Mouse (Mus musculus): ENCODE data around the gene Hoxd9. TPM values are rescaled to one million over a fixed set of nuclear protein-coding genes. Genes with fewer than 3 reads are reported as not detected.

Gene Hoxd9
- polyA plus RNA-seq, 1 experiment from 2014 or later, result not detected

- Histone ChIP-seq H3K36me3 (ENCODE audit: control insufficient read depth, insufficient read depth, low read length) (no peaks in the 10 kb centered on the region), H3K27ac (ENCODE audit: low read length) (no peak overlapping the region)
These were observed 27.6 kb downstream of the Hoxd9 start for GRCm38 (mm10) chr2:74725171-74725570.

GRCm38 (mm10) chr2:74726551-74726950 is 29.0 kb downstream of the Hoxd9 start, which contains the start of gene Gm28230:
TSS of gene Gm28230 (plus strand) at chr2:74726728.
- Histone ChIP-seq H3K36me3 (ENCODE audit: control insufficient read depth, insufficient read depth, low read length) (no peaks in the 10 kb centered on the region), H3K27ac (ENCODE audit: low read length) (no peak within 1 kb of the TSS), H3K4me3 (ENCODE audit: low read depth, low read length) (0 out of 2 replicates have a peak within 1 kb of the TSS, but pooled peaks have one; percentile 3), H3K4me1 (ENCODE audit: control insufficient read depth, insufficient read depth, low read length) (no peaks in the 10 kb centered on the region; the same call in 1 of the 2 replicates), H3K27me3 (ENCODE audit: control insufficient read depth, insufficient read depth, low read depth, low read length) (peaks cover 90% of the 10 kb centered on the region), H3K9ac (ENCODE audit: low read depth, low read length) (no peak within 1 kb of the TSS), H3K9me3 (replicated peaks; ENCODE audit: control insufficient read depth, low read length, poor library complexity, severe bottlenecking) (no peaks in the 10 kb centered on the region), H3K4me2 (ENCODE audit: low read length) (peak within 1 kb of the TSS; percentile 18)
- no peak for ATAC-seq
- 4% methylated on average over 5 of the region's 5 CpGs for WGBS

More at GRCm38 (mm10) chr2:74725171-74725570, 27.6 kb downstream of the Hoxd9 start:
- 1% methylated on average over 17 of the region's 17 CpGs for WGBS
- H3K9me3 ChIP-seq (replicated peaks; ENCODE audit: control insufficient read depth, low read length, poor library complexity, severe bottlenecking), result no peaks in the 10 kb centered on the region
- H3K4me3 ChIP-seq (ENCODE audit: low read depth, low read length), result no peak overlapping the region
- ATAC-seq, result no peak
- H3K4me1 ChIP-seq (ENCODE audit: control insufficient read depth, insufficient read depth, low read length), result no peaks in the 10 kb centered on the region; the same call in 1 of the 2 replicates
- H3K9ac ChIP-seq (ENCODE audit: low read depth, low read length), result no peak overlapping the region
- peaks cover 91% of the 10 kb centered on the region for H3K27me3 ChIP-seq (ENCODE audit: control insufficient read depth, insufficient read depth, low read depth, low read length)
- H3K4me2 ChIP-seq (ENCODE audit: low read length), result no peak overlapping the region

- 2% methylated on average over 32 of the region's 43 CpGs for WGBS
- peaks cover 89% of the 10 kb centered on the region for H3K27me3 ChIP-seq (ENCODE audit: control insufficient read depth, insufficient read depth, low read depth, low read length)
- peak overlapping the region; percentile 18 for H3K4me2 ChIP-seq (ENCODE audit: low read length)
- H3K9ac ChIP-seq (ENCODE audit: low read depth, low read length), result no peak overlapping the region
- H3K4me3 ChIP-seq (ENCODE audit: low read depth, low read length), result 0 out of 2 replicates have a peak overlapping the region, but pooled peaks have one; percentile 3
- no peak overlapping the region for H3K27ac ChIP-seq (ENCODE audit: low read length)
- no peaks in the 10 kb centered on the region for H3K9me3 ChIP-seq (replicated peaks; ENCODE audit: control insufficient read depth, low read length, poor library complexity, severe bottlenecking)
- no peak for ATAC-seq
- no peaks in the 10 kb centered on the region for H3K36me3 ChIP-seq (ENCODE audit: control insufficient read depth, insufficient read depth, low read length)
- no peaks in the 10 kb centered on the region; the same call in 1 of the 2 replicates for H3K4me1 ChIP-seq (ENCODE audit: control insufficient read depth, insufficient read depth, low read length)
These were observed 29.6 kb downstream of the Hoxd9 start for GRCm38 (mm10) chr2:74726973-74727639.

- Histone ChIP-seq H3K36me3 (ENCODE audit: control insufficient read depth, insufficient read depth, low read length) (no peaks in the 10 kb centered on the region), H3K9me3 (replicated peaks; ENCODE audit: control insufficient read depth, low read length, poor library complexity, severe bottlenecking) (no peaks in the 10 kb centered on the region), H3K27ac (ENCODE audit: low read length) (no peak overlapping the region), H3K9ac (ENCODE audit: low read depth, low read length) (no peak overlapping the region), H3K4me2 (ENCODE audit: low read length) (no peak overlapping the region), H3K4me3 (ENCODE audit: low read depth, low read length) (no peak overlapping the region), H3K27me3 (ENCODE audit: control insufficient read depth, insufficient read depth, low read depth, low read length) (peaks cover 89% of the 10 kb centered on the region), H3K4me1 (ENCODE audit: control insufficient read depth, insufficient read depth, low read length) (no peaks in the 10 kb centered on the region; the same call in 1 of the 2 replicates)
- 1% methylated on average over 25 of the region's 25 CpGs for WGBS
- ATAC-seq, result no peak
These were observed 30.2 kb downstream of the Hoxd9 start for GRCm38 (mm10) chr2:74727640-74728302.

GRCm38 (mm10) chr2:74728303-74728680 is 30.8 kb downstream of the Hoxd9 start:
- Histone ChIP-seq H3K36me3 (ENCODE audit: control insufficient read depth, insufficient read depth, low read length) (no peaks in the 10 kb centered on the region), H3K9ac (ENCODE audit: low read depth, low read length) (no peak overlapping the region), H3K4me1 (ENCODE audit: control insufficient read depth, insufficient read depth, low read length) (no peaks in the 10 kb centered on the region; the same call in 1 of the 2 replicates), H3K27me3 (ENCODE audit: control insufficient read depth, insufficient read depth, low read depth, low read length) (peaks cover 84% of the 10 kb centered on the region), H3K27ac (ENCODE audit: low read length) (no peak overlapping the region), H3K9me3 (replicated peaks; ENCODE audit: control insufficient read depth, low read length, poor library complexity, severe bottlenecking) (no peaks in the 10 kb centered on the region), H3K4me2 (ENCODE audit: low read length) (no peak overlapping the region), H3K4me3 (ENCODE audit: low read depth, low read length) (no peak overlapping the region)
- ATAC-seq, result no peak
- WGBS, result 2% methylated on average over 13 of the region's 13 CpGs

GRCm38 (mm10) chr2:74730331-74730730 is 32.8 kb downstream of the Hoxd9 start:
- Histone ChIP-seq H3K9me3 (replicated peaks; ENCODE audit: control insufficient read depth, low read length, poor library complexity, severe bottlenecking) (no peaks in the 10 kb centered on the region), H3K27me3 (ENCODE audit: control insufficient read depth, insufficient read depth, low read depth, low read length) (peaks cover 72% of the 10 kb centered on the region), H3K4me1 (ENCODE audit: control insufficient read depth, insufficient read depth, low read length) (no peaks in the 10 kb centered on the region; the same call in 1 of the 2 replicates), H3K27ac (ENCODE audit: low read length) (no peak overlapping the region), H3K4me2 (ENCODE audit: low read length) (no peak overlapping the region), H3K9ac (ENCODE audit: low read depth, low read length) (no peak overlapping the region), H3K36me3 (ENCODE audit: control insufficient read depth, insufficient read depth, low read length) (no peaks in the 10 kb centered on the region), H3K4me3 (ENCODE audit: low read depth, low read length) (no peak overlapping the region)
- WGBS, result 4% methylated on average over 8 of the region's 8 CpGs
- ATAC-seq, result no peak

GRCm38 (mm10) chr2:74731055-74731454 is 33.5 kb downstream of the Hoxd9 start:
- H3K9ac ChIP-seq (ENCODE audit: low read depth, low read length), result no peak overlapping the region
- no peak overlapping the region for H3K27ac ChIP-seq (ENCODE audit: low read length)
- H3K9me3 ChIP-seq (replicated peaks; ENCODE audit: control insufficient read depth, low read length, poor library complexity, severe bottlenecking), result no peaks in the 10 kb centered on the region
- no peak for ATAC-seq
- H3K27me3 ChIP-seq (ENCODE audit: control insufficient read depth, insufficient read depth, low read depth, low read length), result peaks cover 73% of the 10 kb centered on the region
- H3K4me3 ChIP-seq (ENCODE audit: low read depth, low read length), result no peak overlapping the region
- H3K4me1 ChIP-seq (ENCODE audit: control insufficient read depth, insufficient read depth, low read length), result no peaks in the 10 kb centered on the region; the same call in 1 of the 2 replicates
- H3K36me3 ChIP-seq (ENCODE audit: control insufficient read depth, insufficient read depth, low read length), result no peaks in the 10 kb centered on the region
- H3K4me2 ChIP-seq (ENCODE audit: low read length), result no peak overlapping the region

- Histone ChIP-seq H3K27ac (ENCODE audit: low read length) (no peak overlapping the region), H3K27me3 (ENCODE audit: control insufficient read depth, insufficient read depth, low read depth, low read length) (peaks cover 72% of the 10 kb centered on the region), H3K4me3 (ENCODE audit: low read depth, low read length) (no peak overlapping the region), H3K4me2 (ENCODE audit: low read length) (no peak overlapping the region), H3K9me3 (replicated peaks; ENCODE audit: control insufficient read depth, low read length, poor library complexity, severe bottlenecking) (no peaks in the 10 kb centered on the region), H3K9ac (ENCODE audit: low read depth, low read length) (no peak overlapping the region), H3K4me1 (ENCODE audit: control insufficient read depth, insufficient read depth, low read length) (no peaks in the 10 kb centered on the region; the same call in 1 of the 2 replicates), H3K36me3 (ENCODE audit: control insufficient read depth, insufficient read depth, low read length) (no peaks in the 10 kb centered on the region)
- no peak for ATAC-seq
- WGBS, result 2% methylated on average over 9 of the region's 9 CpGs
These were observed 34.4 kb downstream of the Hoxd9 start for GRCm38 (mm10) chr2:74731799-74732512.
